ENCODE assay signal across 8 mouse cellular contexts in genomic region chr17:3082756-3083749, GRCm38 (mm10). TPM values are rescaled to one million over a fixed set of nuclear protein-coding genes. Genes with fewer than 3 reads are reported as not detected.
DNase-seq lines count a peak whose midpoint lies in the region; ATAC-seq and TF ChIP-seq lines count a peak whose summit lies in the region.
"Not testable (repeated sequence)": the region's sequence is repeated elsewhere in the genome, so short reads cannot be mapped to it uniquely, and the experiment has no call there.

No protein-coding gene starts in this region.

- TF ChIP-seq EP300 in heart, postnatal 0 days (IDR thresholded peaks at IDR 0.05; ENCODE audit: low read depth) = not testable (repeated sequence)

- not testable (repeated sequence) for H3K9ac ChIP-seq in heart, postnatal 0 days (replicated peaks; ENCODE audit: low read depth, low read length)
- 0 out of 2 replicates have a peak overlapping the region, but pooled peaks have one; percentile 20 for H3K9ac ChIP-seq in liver, embryonic 11.5 days (ENCODE audit: low read depth, low read length)

- not testable (repeated sequence) for H3K79me2 ChIP-seq in C2C12 (ENCODE audit: control insufficient read depth, insufficient read depth)

- 6% methylated on average over 25 of the region's 25 CpGs for WGBS in forebrain, embryonic 10.5 days
- WGBS in heart, postnatal 0 days = 1% methylated on average over 25 of the region's 25 CpGs
- WGBS in liver, embryonic 11.5 days = 4% methylated on average over 25 of the region's 25 CpGs

- TF ChIP-seq CTCF in C2C12 (IDR thresholded peaks at IDR 0.05; ENCODE audit: control insufficient read depth, insufficient read depth, insufficient read length) = not testable (repeated sequence)
- peak; percentile 34 for TF ChIP-seq CTCF in heart, postnatal 0 days (IDR thresholded peaks at IDR 0.05; ENCODE audit: low read depth)

- H3K4me1 ChIP-seq in forebrain, embryonic 10.5 days; heart, postnatal 0 days (ENCODE audit: control insufficient read depth, insufficient read depth); liver, embryonic 11.5 days (replicated peaks; ENCODE audit: control insufficient read depth, insufficient read depth, low read length): not testable (repeated sequence)

- not testable (repeated sequence) for H3K27me3 ChIP-seq in C2C12 (ENCODE audit: control insufficient read depth, insufficient read depth, insufficient read length); forebrain, embryonic 10.5 days (ENCODE audit: poor library complexity, severe bottlenecking); heart, postnatal 0 days (ENCODE audit: control insufficient read depth, insufficient read depth, low read length); liver, embryonic 11.5 days (replicated peaks; ENCODE audit: control insufficient read depth, insufficient read depth, low read length)

- not testable (repeated sequence) for H3K9me3 ChIP-seq in forebrain, embryonic 10.5 days; heart, postnatal 0 days (replicated peaks; ENCODE audit: control insufficient read depth, low read length); liver, embryonic 11.5 days (ENCODE audit: control insufficient read depth, low read length)

- H3K36me3 ChIP-seq in C2C12 (ENCODE audit: control insufficient read depth, insufficient read depth); forebrain, embryonic 10.5 days (replicated peaks); heart, postnatal 0 days (replicated peaks; ENCODE audit: control insufficient read depth, insufficient read depth, low read length); liver, embryonic 11.5 days (ENCODE audit: control insufficient read depth, insufficient read depth, low read length): not testable (repeated sequence)

- H3K4me2 ChIP-seq in heart, postnatal 0 days (ENCODE audit: low read depth, low read length) = peak overlapping the region; percentile 44
- peak overlapping the region; percentile 55 for H3K4me2 ChIP-seq in liver, embryonic 11.5 days

- H3ac ChIP-seq in C2C12 (ENCODE audit: control insufficient read depth, insufficient read length, low read depth) = not testable (repeated sequence)

- H3K79me3 ChIP-seq in C2C12 (ENCODE audit: low read depth) = not testable (repeated sequence)

- peak overlapping the region; percentile 23 for H3K4me3 ChIP-seq in C2C12 (ENCODE audit: insufficient read depth, poor library complexity, severe bottlenecking)
- peak overlapping the region; percentile 59 for H3K4me3 ChIP-seq in forebrain, embryonic 10.5 days
- peak overlapping the region; percentile 69 for H3K4me3 ChIP-seq in heart, postnatal 0 days (ENCODE audit: low read depth, low read length)
- peak overlapping the region; percentile 60 for H3K4me3 ChIP-seq in liver, embryonic 11.5 days (ENCODE audit: low read depth, low read length)

- DNase-seq in brain, adult 2 months (ENCODE audit: low read depth, low spot score) = peak; percentile 74
- peak; percentile 60 for DNase-seq in forebrain, embryonic 10.5 days (ENCODE audit: extremely low spot score, low spot score)
- DNase-seq in heart, postnatal 0 days (ENCODE audit: low spot score) = peak; percentile 29
- DNase-seq in kidney, postnatal 25 days = peak; percentile 55 to 62
- peak; percentile 57 for DNase-seq in liver, embryonic 11.5 days (ENCODE audit: low spot score)
- DNase-seq in monocyte, adult 2 months (ENCODE audit: low read depth in 1 of 2, low spot score in 2 of 2) = peak; percentile 21 to 60
- DNase-seq in spleen, postnatal 4 days (ENCODE audit: low spot score in 2 of 2) = peak; percentile 60 to 80

- not testable (repeated sequence) for ATAC-seq in heart, postnatal 0 days (ENCODE audit: insufficient read depth, low read depth)
- peak; percentile 0; the same call in 1 of the 2 replicates for ATAC-seq in liver, embryonic 11.5 days (replicated peaks; ENCODE audit: low FRiP score)

- H3K27ac ChIP-seq in forebrain, embryonic 10.5 days = 0 out of 2 replicates have a peak overlapping the region, but pooled peaks have one; percentile 48
- peak overlapping the region; percentile 20; the same call in 1 of the 2 replicates for H3K27ac ChIP-seq in heart, postnatal 0 days (ENCODE audit: low read depth)
- not testable (repeated sequence) for H3K27ac ChIP-seq in liver, embryonic 11.5 days (ENCODE audit: low read depth, low read length)

RNA-seq across cellular contexts. Expression of gene Scaf8, which starts 31.7 kb away (rescaled TPM):
- 16.3 TPM for polyA plus RNA-seq in C2C12 (2012; fragmentation: generic; extraction: Trizol)
- polyA plus RNA-seq in forebrain, embryonic 10.5 days (2016; fragmentation: Nextera tagmentation; extraction: Ambion mirVana) = 19.6 and 21.1 TPM in 2 replicates
- total RNA-seq in heart, postnatal 0 days (2014; rRNA removed; ENCODE audit: low replicate concordance) = 25.5 and 54.0 TPM in 2 replicates
- 7.7 and 8.4 TPM in 2 replicates for polyA plus RNA-seq in heart, postnatal 0 days (2015; fragmentation: Nextera tagmentation; extraction: Ambion mirVana)
- 24.4 and 24.5 TPM in 2 replicates for polyA plus RNA-seq in liver, embryonic 11.5 days (2014; fragmentation: Nextera tagmentation; extraction: Ambion mirVana)
